Mouse (Mus musculus) liver, adult 2 months (tissue): ENCODE measurements around the gene Ift22. TPM values are rescaled to one million over a fixed set of nuclear protein-coding genes. Genes with fewer than 3 reads are reported as not detected.
A peak's percentile ranks its signal among the peaks of the same experiment; 100 is the strongest.

Source experiments
- DNase-seq: peaks from one replicate; pipeline ENCODE4 v3.0.0-alpha.2; 2011; ENCODE audit warnings: low read depth, low spot score; ENCODE audit errors: extremely low read depth
- H3K27ac ChIP-seq: fragments of 200-500 bp; replicated peaks from 2 replicates; pipeline ENCODE4 v1.5.1; 2012; ENCODE audit warnings: low read depth, mild to moderate bottlenecking, control low read depth, inconsistent platforms, low read length; ENCODE audit not compliant: insufficient read depth
- H3K27me3 ChIP-seq: fragments of 200-500 bp; 2 replicates; pipeline ENCODE4 v1.6.1; 2012; ENCODE audit warnings: mild to moderate bottlenecking, moderate library complexity, low read length, inconsistent platforms; ENCODE audit not compliant: control insufficient read depth, insufficient read depth
- H3K36me3 ChIP-seq: fragments of 200-500 bp; 2 replicates; pipeline ENCODE4 v1.6.1; 2012; ENCODE audit warnings: low read length, inconsistent platforms; ENCODE audit not compliant: control insufficient read depth, insufficient read depth
- H3K4me1 ChIP-seq: fragments of 200-500 bp; 2 replicates; pipeline ENCODE4 v1.6.1; 2011; ENCODE audit warnings: low read length; ENCODE audit not compliant: control insufficient read depth, insufficient read depth
- H3K4me3 ChIP-seq: fragments of 200-500 bp; 2 replicates; pipeline ENCODE4 v1.5.1; 2011; ENCODE audit warnings: low read depth, mild to moderate bottlenecking, control low read depth, low read length, moderate library complexity; ENCODE audit not compliant: insufficient read depth
- H3K79me2 ChIP-seq: fragments of 200-500 bp; 2 replicates; pipeline ENCODE4 v1.6.1; 2012; ENCODE audit warnings: inconsistent platforms, mild to moderate bottlenecking, low read length, moderate library complexity; ENCODE audit not compliant: control insufficient read depth, insufficient read depth
- H3K9ac ChIP-seq: fragments of 200-500 bp; 2 replicates; pipeline ENCODE4 v1.6.1; 2012; ENCODE audit warnings: low read depth, mild to moderate bottlenecking, control low read depth, inconsistent platforms, low read length
- CTCF ChIP-seq: fragments of 200-500 bp; IDR thresholded peaks from 2 replicates; pipeline ENCODE4 v1.5.1; 2011; ENCODE audit warnings: low read depth, low read length, control low read depth
- POLR2A ChIP-seq: fragments of 200-500 bp; IDR thresholded peaks from 2 replicates; pipeline ENCODE4 v1.6.1; 2011; ENCODE audit warnings: low read length, control low read depth; ENCODE audit not compliant: insufficient read depth; ENCODE audit errors: extremely low read depth
- WGBS: fragments of 180-500 bp; shearing (Covaris S2); methylation state at CpG from one replicate; pipeline ENCODE4 v1.1.7; 2018; 5-methylcytosine and 5-hydroxymethylcytosine counted together
- polyA plus RNA-seq: library from polyadenylated mRNA; depleted of rRNA; stranded (reverse); fragments of >200 nt; gene quantifications from 2 replicates; pipeline ENCODE4 v1.2.3, GENCODE M21; 2012
- total RNA-seq: library from RNA; depleted of rRNA; stranded (reverse); fragments of >200 nt; gene quantifications from 2 replicates; pipeline ENCODE4 v1.2.3, GENCODE M21; 2014

The Ift22 gene
- total and polyA plus RNA-seq, 2 experiments, result 2.4 to 3.8 TPM

DNA sequence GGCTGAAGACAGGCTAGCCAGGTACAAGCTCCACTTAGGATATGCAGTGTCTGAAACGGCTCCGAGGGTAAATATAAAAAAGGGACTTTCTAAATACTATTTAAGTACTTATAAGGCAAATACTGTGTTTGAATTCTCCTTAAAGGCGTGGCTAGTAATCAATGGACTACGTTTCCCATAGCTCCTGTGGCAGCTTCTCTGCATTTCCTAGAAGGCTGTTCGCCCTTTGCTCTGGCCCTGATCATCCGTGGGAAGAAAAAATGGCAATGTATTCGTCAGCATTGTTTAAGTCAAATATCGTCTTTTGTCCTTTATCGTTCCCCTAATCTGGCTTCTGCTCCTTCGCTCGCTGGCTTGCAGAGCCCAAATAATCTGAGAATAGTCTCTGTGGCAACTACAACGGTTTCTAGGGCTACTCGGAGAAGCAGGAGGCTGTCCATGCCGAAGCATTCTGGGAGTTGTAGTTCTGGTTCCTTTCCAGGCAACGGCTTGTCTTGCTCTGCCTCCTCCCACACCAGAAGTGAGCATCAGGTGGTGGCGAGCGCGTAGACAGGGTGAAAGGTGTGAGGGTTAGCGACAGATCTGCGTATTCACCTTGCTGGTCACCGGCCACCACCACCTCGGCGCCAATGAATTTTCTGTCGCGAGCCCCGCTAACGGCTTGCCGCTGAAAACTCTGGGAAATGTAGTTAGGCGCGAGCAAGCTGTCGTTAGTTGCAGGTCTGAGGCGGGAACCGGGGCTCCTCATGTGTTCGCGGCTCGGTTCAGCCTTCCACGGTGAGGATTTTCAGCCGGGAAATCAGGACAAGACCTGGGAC is 10.9 kb downstream of the Ift22 start:
- H3K79me2 ChIP-seq, result no peaks in the 10 kb centered on the region
- H3K9ac ChIP-seq, result peak overlapping the region; percentile 59
- H3K36me3 ChIP-seq, result no peaks in the 10 kb centered on the region
- H3K27ac ChIP-seq, result peak overlapping the region; percentile 55
- H3K4me1 ChIP-seq, result peaks cover 4% of the 10 kb centered on the region
- 1% methylated on average over 38 of the region's 38 CpGs for WGBS
- DNase-seq, result peak; percentile 96
- no peaks in the 10 kb centered on the region for H3K27me3 ChIP-seq
- H3K4me3 ChIP-seq, result peak overlapping the region; percentile 50
- TF ChIP-seq CTCF (no peak), POLR2A (no peak)

DNA sequence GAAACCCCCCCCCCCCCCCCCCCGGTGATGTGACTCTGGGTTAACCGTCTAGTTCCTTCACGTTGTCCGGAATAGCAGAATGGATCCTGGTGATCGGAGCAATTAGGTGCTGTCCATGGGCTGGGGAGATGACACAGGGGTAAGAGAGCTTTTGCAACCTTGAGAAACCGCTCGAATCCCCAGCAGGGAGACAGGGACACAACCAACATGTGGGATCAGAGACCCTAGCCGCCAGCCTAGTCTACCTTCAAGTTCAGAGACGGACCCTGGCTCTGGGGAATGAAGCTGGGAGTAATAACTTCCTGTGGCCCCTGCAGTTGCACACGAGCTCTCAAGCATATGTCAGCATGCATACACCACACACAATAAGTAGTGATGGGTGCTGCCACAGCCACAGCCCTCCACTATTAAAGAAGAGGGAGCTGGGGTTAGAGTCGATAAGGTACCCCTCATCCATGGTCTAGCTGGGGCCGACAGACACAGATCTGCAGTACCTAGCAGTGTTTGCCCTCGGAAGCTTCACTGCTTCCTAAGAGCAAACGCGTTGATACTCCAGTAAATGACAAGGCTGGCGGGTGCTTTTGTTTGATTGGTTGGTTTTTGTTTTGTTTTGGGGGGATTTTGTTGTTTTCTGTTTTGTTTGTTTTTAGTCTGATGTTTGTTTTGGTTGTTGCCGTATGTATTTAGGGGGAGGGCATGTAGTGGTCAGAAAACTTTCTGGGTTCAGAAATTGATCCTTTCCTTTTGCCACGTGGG is 11.8 kb downstream of the Ift22 start:
- no peak for DNase-seq
- WGBS, result 13% methylated on average over 18 of the region's 18 CpGs
- Histone ChIP-seq H3K27ac (no peak overlapping the region), H3K9ac (peak overlapping the region; percentile 11), H3K4me1 (peaks cover 4% of the 10 kb centered on the region), H3K4me3 (peak overlapping the region; percentile 50; the same call in 1 of the 2 replicates), H3K36me3 (no peaks in the 10 kb centered on the region), H3K79me2 (no peaks in the 10 kb centered on the region), H3K27me3 (no peaks in the 10 kb centered on the region)
- TF ChIP-seq POLR2A, result no peak
- TF ChIP-seq CTCF, result no peak

DNA sequence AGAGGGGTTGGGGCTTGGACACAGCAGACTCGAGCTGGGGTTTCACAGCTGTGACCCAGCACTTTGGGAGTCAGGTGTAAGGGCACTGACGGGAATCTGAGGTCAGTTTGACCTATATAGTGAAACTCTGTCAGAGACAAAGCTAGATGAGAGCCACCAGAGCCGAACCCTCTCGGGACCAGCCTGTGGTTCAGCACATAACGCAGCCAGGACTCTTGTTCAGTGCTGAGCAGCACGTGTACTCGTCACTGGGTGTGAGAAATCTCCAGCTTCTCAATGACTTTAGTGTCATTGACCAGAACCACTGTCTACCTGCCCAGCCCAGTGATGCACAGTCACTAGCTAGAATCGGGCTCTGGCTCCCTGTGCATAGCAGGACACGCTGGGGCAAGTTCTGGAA is 14.9 kb downstream of the Ift22 start:
- Histone ChIP-seq H3K4me1 (peaks cover 4% of the 10 kb centered on the region), H3K9ac (no peak overlapping the region), H3K79me2 (no peaks in the 10 kb centered on the region), H3K27ac (no peak overlapping the region), H3K4me3 (no peak overlapping the region), H3K27me3 (no peaks in the 10 kb centered on the region), H3K36me3 (no peaks in the 10 kb centered on the region)
- no peak for TF ChIP-seq CTCF
- TF ChIP-seq POLR2A, result no peak
- 86% methylated on average over 9 of the region's 9 CpGs for WGBS
- no peak for DNase-seq

DNA sequence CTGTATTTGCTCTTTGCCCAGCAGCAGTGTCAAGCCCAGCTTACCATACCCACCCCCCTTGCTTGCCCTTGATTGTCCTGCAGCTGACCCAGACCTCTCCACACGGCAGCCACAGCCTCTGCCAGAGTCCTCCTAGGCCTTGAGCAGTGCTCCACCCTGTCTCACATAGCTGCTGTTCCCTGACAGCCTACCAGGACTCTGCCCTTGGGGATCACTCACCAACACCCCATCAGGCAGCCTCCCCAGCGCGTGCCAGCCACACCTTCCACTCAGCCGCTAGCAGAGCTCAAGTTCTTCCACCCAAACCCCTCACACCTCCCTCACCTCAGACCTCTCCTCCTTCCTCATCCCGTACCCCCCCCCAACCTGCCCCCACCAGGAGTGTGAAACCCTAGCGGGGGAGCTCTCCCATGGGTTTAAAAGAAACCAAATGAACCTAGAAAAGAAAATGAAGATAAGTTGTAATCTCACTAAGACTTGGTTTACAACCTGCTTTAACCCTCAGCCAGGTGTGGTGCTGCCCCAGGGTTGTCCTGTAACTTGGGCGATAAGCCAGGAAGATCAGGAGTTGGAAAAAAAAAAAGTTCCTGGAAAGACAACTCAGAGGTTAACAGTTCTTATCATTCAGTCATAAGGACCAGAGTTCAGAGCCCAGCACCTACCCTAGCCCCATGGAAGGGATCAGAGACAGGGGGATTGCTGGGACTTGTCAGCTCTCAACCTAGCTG is 16.0 kb downstream of the Ift22 start:
- 68% methylated on average over 7 of the region's 7 CpGs for WGBS
- no peaks in the 10 kb centered on the region for H3K79me2 ChIP-seq
- H3K27ac ChIP-seq, result no peak overlapping the region

DNA sequence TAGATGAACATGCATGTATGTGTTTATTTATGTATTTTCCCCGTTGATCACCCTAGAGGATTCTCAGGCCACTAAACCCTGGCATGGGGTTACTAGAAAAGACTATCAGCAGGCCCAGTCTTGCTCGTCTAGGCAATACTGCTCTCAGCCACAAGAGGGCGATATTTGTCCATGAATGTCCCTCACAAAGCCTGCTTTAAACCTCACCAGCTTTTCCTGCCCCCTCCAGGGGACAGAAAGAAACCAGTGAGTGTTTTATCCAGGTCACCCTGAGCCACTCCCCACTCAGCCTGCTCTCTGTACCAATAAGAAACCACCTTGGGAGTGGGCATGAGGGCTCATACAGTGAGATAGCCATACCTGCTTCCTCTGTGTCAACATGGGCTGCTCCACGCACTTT is 21.1 kb downstream of the Ift22 start:
- no peaks in the 10 kb centered on the region for H3K27me3 ChIP-seq
- H3K9ac ChIP-seq, result no peak overlapping the region
- no peak overlapping the region for H3K27ac ChIP-seq
- TF ChIP-seq CTCF (peak; percentile 68), POLR2A (no peak)
- H3K79me2 ChIP-seq, result no peaks in the 10 kb centered on the region
- H3K36me3 ChIP-seq, result no peaks in the 10 kb centered on the region
- H3K4me3 ChIP-seq, result no peak overlapping the region
- peak; percentile 61 for DNase-seq
- H3K4me1 ChIP-seq, result no peaks in the 10 kb centered on the region
- 26% methylated on average over 4 of the region's 4 CpGs for WGBS

More for the DNA sequence above, 16.0 kb downstream of the Ift22 start:
- TF ChIP-seq POLR2A (no peak), CTCF (no peak)
- Histone ChIP-seq H3K4me3 (no peak overlapping the region), H3K4me1 (peaks cover 4% of the 10 kb centered on the region), H3K27me3 (no peaks in the 10 kb centered on the region), H3K9ac (no peak overlapping the region), H3K36me3 (no peaks in the 10 kb centered on the region)
- DNase-seq, result no peak
